Mouse (Mus musculus) testis, adult 2 months (tissue): ENCODE measurements at regions not wholly inside any gene's neighbourhood (a gene's known extent, or its start where the extent isn't known, plus 50 kb on each side); places are given as distances from the start of the nearest gene placed in this dataset.
A peak's percentile ranks its signal among the peaks of the same experiment; 100 is the strongest.

Source experiments
- H3K27ac ChIP-seq: fragments of 200-500 bp; 2 replicates; pipeline ENCODE4 v1.5.1; 2012; ENCODE audit warnings: low read depth, low read length; ENCODE audit not compliant: control insufficient read depth, insufficient read depth
- H3K27me3 ChIP-seq: fragments of 200-500 bp; 2 replicates; pipeline ENCODE4 v1.6.1; 2012; ENCODE audit warnings: mild to moderate bottlenecking, low read length, moderate library complexity; ENCODE audit not compliant: control insufficient read depth, insufficient read depth
- H3K36me3 ChIP-seq: fragments of 200-500 bp; 2 replicates; pipeline ENCODE4 v1.6.1; 2012; ENCODE audit warnings: mild to moderate bottlenecking, low read length; ENCODE audit not compliant: control insufficient read depth, insufficient read depth
- H3K4me1 ChIP-seq: fragments of 200-500 bp; 2 replicates; pipeline ENCODE4 v1.6.1; 2012; ENCODE audit warnings: low read length; ENCODE audit not compliant: control insufficient read depth, insufficient read depth
- H3K4me3 ChIP-seq: fragments of 200-500 bp; 2 replicates; pipeline ENCODE4 v1.5.1; 2012; ENCODE audit warnings: low read depth, mild to moderate bottlenecking, low read length, moderate library complexity, mixed read lengths; ENCODE audit not compliant: control insufficient read depth
- CTCF ChIP-seq: fragments of 200-500 bp; IDR thresholded peaks from 2 replicates; pipeline ENCODE4 v1.5.1; 2012; ENCODE audit warnings: low read depth, mild to moderate bottlenecking, inconsistent platforms, low read length, moderate library complexity; ENCODE audit not compliant: control insufficient read depth, insufficient read depth, insufficient replicate concordance
- POLR2A ChIP-seq: fragments of 200-500 bp; IDR thresholded peaks from 2 replicates; pipeline ENCODE4 v1.6.1; 2012; ENCODE audit warnings: low read depth, mild to moderate bottlenecking, inconsistent platforms, low read length, moderate library complexity; ENCODE audit not compliant: control insufficient read depth

DNA sequence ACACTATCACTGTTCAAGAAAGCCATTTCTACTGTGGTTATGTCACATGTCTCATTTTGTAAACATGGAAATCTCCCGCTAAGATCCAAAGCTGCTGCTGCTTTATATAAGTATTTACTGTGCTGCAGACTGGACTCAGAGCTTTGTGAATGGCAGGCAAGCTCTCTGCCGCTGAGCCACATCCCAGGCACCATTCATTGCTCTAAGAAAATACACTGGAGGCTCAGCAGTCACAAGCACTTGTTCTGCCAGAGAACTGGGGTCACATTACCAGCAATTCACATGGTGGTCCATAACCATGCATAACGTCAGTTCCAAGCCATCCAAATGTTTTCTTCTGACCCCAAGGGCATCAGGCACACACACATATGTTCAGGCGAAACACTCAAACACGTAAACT is 268.2 kb downstream of the Zfp704 start:
- Histone ChIP-seq H3K36me3 (no peaks in the 10 kb centered on the region), H3K27me3 (no peaks in the 10 kb centered on the region), H3K4me1 (peaks cover 3% of the 10 kb centered on the region), H3K4me3 (no peak overlapping the region), H3K27ac (no peak overlapping the region)
- TF ChIP-seq CTCF (no peak), POLR2A (no peak)

- Histone ChIP-seq H3K4me1 (peaks cover 2% of the 10 kb centered on the region), H3K4me3 (no peak overlapping the region), H3K27me3 (no peaks in the 10 kb centered on the region), H3K27ac (no peak overlapping the region), H3K36me3 (no peaks in the 10 kb centered on the region)
- TF ChIP-seq POLR2A (no peak), CTCF (no peak)
Measured at GRCm38 (mm10) chr3:9341244-9341643, 268.6 kb downstream of the Zfp704 start.

DNA sequence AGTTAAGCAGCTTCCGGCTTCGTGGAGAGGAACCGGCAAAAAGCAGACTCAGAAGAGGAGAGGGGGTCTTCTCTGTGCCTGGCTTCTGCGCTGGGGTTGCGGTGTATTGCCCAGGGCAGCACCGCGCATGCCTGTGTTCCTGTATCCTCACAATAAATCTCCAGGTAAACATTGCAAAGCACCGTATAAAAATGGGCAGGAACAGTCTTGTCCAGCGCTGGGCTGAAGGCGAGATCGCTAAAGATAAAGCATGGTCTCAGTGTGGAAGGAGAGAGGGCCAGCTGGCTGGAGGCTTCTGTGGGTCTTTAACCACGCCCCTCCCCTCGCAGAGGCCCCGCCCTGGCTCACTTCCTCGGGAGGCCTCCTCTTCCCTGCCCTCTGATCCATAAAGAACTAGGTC is 269.1 kb downstream of the Zfp704 start:
- Histone ChIP-seq H3K4me1 (peaks cover 2% of the 10 kb centered on the region; the same call in 1 of the 2 replicates), H3K27ac (no peak overlapping the region), H3K36me3 (no peaks in the 10 kb centered on the region), H3K4me3 (peak overlapping the region; percentile 38), H3K27me3 (no peaks in the 10 kb centered on the region)
- TF ChIP-seq CTCF (no peak), POLR2A (no peak)

DNA sequence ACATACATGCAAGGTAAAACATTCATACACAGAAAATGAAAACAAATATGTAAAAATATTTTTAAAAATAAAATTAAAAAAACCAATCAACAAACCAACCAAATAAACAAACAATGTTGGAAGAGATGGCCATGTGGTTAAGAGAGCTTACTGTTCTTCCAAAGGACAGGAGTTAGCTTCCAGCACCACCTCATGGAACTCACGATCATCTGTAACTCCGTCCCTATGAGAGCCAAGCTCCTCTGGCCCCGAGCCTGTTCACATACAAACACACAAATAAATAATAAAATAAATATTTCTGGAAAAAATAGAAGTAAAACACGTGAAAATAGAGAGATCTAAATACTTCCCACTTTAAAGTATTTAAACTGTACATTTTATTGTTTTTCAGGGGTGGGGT is 269.5 kb downstream of the Zfp704 start:
- no peak for TF ChIP-seq POLR2A
- TF ChIP-seq CTCF = no peak
- Histone ChIP-seq H3K27ac (no peak overlapping the region), H3K36me3 (no peaks in the 10 kb centered on the region), H3K4me1 (peaks cover 2% of the 10 kb centered on the region; the same call in 1 of the 2 replicates), H3K4me3 (no peak overlapping the region), H3K27me3 (no peaks in the 10 kb centered on the region)

DNA sequence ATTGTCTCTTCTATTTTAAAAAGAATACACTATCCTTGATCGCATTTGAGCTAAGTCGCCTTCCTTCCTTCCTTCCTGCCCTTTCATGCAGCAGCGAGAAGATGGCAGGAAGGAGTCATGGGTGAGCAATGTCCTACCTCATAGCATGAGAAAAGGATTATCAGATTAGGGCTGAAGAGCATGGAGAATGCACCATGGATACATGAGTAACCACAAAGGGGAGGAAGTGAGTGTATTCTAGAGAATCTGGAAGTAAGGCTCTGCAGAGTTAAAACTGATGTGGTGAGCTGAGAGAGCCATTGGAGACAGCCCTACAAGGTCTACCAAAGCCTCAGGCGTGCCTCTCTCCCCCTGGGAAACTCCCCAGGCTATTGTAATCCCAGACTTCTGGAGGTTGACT is 270.2 kb downstream of the Zfp704 start:
- Histone ChIP-seq H3K27me3 (no peaks in the 10 kb centered on the region), H3K4me3 (no peak overlapping the region), H3K4me1 (peaks cover 2% of the 10 kb centered on the region; the same call in 1 of the 2 replicates), H3K27ac (no peak overlapping the region), H3K36me3 (no peaks in the 10 kb centered on the region)
- TF ChIP-seq CTCF (no peak), POLR2A (no peak)

- TF ChIP-seq CTCF (no peak), POLR2A (no peak)
- H3K4me1 ChIP-seq = peaks cover 4% of the 10 kb centered on the region
- H3K36me3 ChIP-seq = no peaks in the 10 kb centered on the region
- no peak overlapping the region for H3K27ac ChIP-seq
- H3K27me3 ChIP-seq = no peaks in the 10 kb centered on the region
- H3K4me3 ChIP-seq = no peak overlapping the region
Measured at GRCm38 (mm10) chr3:9335580-9335979, 274.3 kb downstream of the Zfp704 start.
